Mouse (Mus musculus): ENCODE measurements at regions not wholly inside any gene's neighbourhood (a gene's known extent, or its start where the extent isn't known, plus 50 kb on each side); places are given as distances from the start of the nearest gene placed in this dataset.

DNA sequence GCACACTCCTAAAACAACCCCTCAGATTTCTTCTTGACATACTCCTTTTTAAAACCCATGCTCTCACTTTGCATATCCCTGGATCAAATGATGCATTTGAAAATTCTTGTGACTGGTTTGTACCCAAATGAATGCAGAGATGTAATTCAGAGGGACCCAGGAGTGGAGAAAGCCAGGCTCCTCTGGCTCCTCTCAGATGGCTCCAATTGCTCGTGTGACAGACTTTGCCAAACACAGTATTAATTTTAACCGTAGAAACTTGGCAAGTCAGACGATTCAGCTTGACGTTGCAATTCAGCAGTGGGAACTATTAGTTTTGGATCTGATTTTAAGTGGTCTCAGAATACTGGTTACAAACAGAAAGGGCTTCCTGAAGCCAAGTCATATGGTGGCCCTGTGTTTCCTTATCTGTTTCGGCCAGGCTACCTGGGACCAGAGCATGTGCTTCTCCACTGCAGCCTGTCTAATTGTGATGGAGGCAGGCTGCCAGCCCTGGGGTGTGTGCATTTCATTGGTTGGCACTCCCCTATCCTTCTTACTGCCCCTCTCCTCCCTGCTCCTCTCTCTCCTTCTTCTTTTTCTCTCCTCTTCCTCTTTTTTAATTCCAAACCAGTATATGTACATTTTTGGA, 81.9 kb upstream of the Klf12 start:
- TF ChIP-seq CTCF (IDR thresholded peaks at IDR 0.05; ENCODE audit: control insufficient read depth, insufficient read depth, insufficient read length) (no peak), MAX (IDR thresholded peaks at IDR 0.05) (no peak), USF1 (IDR thresholded peaks at IDR 0.05; ENCODE audit: low read depth) (no peak), MYOD1 (IDR thresholded peaks at IDR 0.05; ENCODE audit: control insufficient read depth, insufficient read length, low read depth) (no peak), FOSL1 (IDR thresholded peaks at IDR 0.05; ENCODE audit: insufficient read depth, low read length, poor library complexity, severe bottlenecking) (no peak), CEBPB (IDR thresholded peaks at IDR 0.05; ENCODE audit: low read depth) (no peak)

All from C2C12 (cell line).